Mouse (Mus musculus) colon, adult 2 months (tissue): Measurements from ENCODE around the gene Gm5615. TPM values are rescaled to one million over a fixed set of nuclear protein-coding genes. Genes with fewer than 3 reads are reported as not detected.

Experiments
- polyA plus RNA-seq: library from polyadenylated mRNA; depleted of rRNA; stranded (reverse); fragments of >200 nt; gene quantifications from 2 replicates; pipeline ENCODE4 v1.2.3, GENCODE M21; 2012; rRNA removed

Gene Gm5615
- not detected in 2 replicates for polyA plus RNA-seq

DNA sequence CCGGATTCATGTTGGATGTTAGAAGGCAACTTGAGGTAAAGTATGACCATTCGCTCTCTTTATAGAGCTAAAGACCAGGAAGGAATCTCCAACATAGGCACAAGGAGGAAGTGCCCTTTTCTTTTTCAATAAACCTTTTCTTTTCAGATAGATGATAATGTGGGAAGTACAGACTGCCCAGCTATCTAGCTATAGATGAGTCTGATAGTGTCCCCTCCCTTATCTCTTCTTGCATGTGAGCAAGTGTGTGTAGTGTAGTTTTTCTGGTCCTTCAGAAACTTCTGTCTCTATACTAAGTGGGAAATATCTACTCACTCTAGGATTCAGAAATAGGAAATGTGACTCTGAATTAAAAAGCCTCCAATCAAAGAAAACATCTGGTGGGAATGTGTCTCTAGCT is at the start of gene Gm5615:
Gm5615 (minus strand) TSS at position 101 of the 400 bp plus-strand sequence.

DNA sequence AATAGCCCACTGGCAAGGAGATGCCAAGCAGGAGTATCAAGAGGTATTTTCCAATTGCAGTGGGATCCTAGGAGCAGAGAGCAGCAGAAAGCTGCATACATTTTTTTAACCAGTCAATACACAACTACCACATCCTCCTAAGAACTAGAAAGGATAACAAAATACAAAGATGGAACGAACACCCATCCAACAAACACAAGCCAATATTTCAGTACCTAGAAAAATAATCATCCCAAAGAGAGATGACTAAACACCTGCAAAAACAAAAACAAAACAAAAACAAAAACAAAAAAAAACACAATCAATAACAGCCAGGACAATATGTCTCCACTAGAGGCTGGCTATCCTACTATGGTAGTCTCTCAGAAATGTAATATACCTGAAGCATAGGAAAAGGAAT is 40.8 kb upstream of the Gm5615 start, which contains the start of gene Gm17689:
Gm17689 (minus strand) TSS at position 101 of the 400 bp plus-strand sequence.

Other genes starting within 250 kb of the Gm5615 start
- not detected in 2 replicates for gene Gm7257, start 110.1 kb downstream of the Gm5615 start, polyA plus RNA-seq
- gene Gm9513, start 66.3 kb downstream of the Gm5615 start, polyA plus RNA-seq, result not detected in 2 replicates
- not detected in 2 replicates for gene Gm17689, start 40.7 kb upstream of the Gm5615 start, polyA plus RNA-seq
- gene A630095E13Rik, start 101.4 kb upstream of the Gm5615 start, polyA plus RNA-seq, result not detected in 2 replicates
- gene Acrv1, start 151.3 kb upstream of the Gm5615 start, polyA plus RNA-seq, result not detected in 2 replicates
- 0.36 and 0.68 TPM in 2 replicates for gene Chek1, start 185.1 kb upstream of the Gm5615 start, polyA plus RNA-seq
- gene Stt3a, start 225.7 kb upstream of the Gm5615 start, polyA plus RNA-seq, result 96.4 and 154 TPM in 2 replicates